Mouse (Mus musculus) left cerebral cortex, postnatal 14 days (tissue): ENCODE data around the gene Uap1l1. TPM values are rescaled to one million over a fixed set of nuclear protein-coding genes. Genes with fewer than 3 reads are reported as not detected.

Experiments
- DNase-seq, 2 experiments: peaks; one replicate each; pipeline ENCODE4 v3.0.0; 2021 to 2022; ENCODE audit warnings: low spot score in 2 of 2, mixed read lengths in 1 of 2
- intact Hi-C: fragments of 180-260 bp; cut with DNase I; formaldehyde crosslinking; loops from one replicate; pipeline ENCODE4 v1.15.1; 2025
- total RNA-seq, 2 experiments: library from RNA; stranded (reverse); gene quantifications; 2 replicates each; pipeline ENCODE4 v1.2.3; 2021

Uap1l1 gene
- total RNA-seq, 2 experiments from 2014 or later = 12.2 to 14.8 TPM

DNA sequence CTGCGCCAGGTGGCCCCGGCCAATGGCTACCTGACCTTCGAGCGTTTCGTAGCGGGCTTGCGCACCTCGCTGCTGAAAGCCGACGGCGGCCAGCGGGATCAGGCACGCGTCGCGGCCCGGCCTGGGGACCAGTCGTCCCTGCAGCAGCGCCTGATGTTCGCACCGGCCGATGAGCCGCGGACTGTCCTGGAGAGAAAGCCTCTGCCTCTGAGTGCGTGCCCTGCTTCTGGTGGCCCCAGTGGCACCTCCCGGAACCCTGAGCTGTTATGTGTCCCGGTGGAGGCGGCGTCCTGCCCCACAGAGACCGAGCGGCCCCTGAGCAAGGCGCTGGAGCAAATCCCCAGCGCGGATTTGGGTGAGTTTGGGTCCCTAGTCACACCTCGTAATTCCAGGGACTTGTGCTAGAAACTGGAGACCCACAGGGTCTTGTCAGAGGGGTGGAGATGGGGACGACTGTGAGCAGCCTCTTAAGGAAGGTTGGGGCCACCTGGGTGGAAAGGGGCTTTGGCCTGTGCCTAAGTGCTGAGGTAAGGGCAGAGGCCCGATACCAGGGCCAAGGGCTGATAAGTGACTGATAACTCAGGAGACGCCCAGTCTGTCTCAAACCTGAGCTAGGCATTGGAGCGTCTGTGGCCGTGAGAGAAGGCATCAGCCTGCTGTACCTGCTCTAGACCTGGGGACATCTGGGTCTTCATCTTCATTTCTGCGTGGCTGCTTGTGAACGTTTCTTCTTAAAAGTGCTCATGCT lies 7.3 kb upstream of the Uap1l1 start:
- intact Hi-C loops = no loop called here
- DNase-seq = no peak

DNA sequence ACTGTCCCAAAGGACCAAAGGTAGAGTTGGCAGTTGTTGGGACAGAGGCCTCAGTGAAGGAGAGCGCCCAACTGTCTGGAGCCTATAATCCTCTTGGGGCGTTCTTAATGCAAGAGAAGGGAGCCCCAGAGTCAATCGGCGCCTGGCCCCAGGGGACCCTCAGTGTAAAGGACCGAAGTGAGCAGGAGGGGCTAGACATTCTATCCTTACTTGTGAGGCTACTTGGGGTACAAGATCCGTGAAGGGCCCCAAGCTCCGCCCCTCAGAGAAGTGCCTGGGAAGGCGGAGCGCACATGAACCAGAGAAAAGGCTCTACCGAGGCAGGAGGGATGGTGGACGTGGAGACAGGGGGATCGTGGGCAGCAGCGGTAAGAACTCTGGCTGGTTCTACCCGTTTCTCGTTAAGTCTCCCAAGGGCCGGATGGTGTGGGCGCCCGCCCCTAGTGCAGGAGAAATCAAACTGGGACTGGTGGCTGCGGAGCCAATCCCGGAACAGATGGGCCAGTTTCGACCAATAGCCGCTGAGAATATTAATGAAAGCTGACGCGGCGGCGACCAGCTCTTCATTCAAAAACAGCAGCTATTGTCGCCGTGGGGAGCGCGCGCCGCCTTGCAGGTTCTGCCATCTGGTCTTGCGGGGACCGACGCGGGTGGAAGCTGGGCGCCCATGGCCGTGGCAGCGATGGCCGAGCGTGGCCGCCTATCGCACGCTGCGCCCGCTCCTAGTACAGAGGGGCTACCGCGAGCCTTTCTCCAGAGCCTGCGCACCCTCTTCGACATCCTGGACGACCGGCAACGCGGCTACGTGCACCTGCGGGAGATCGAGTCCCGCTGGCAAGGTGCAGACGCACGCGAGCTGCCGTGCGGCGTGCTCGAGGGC lies 6.5 kb upstream of the Uap1l1 start, which contains the start of gene Sapcd2:
Gene Sapcd2 (plus strand): TSS at position 558 of the 880 bp plus-strand sequence.
- peak; percentile 89 to 95 for DNase-seq
- intact Hi-C loops = no loop called here

GRCm38 (mm10) chr2:25369996-25370395 lies 4.5 kb upstream of the Uap1l1 start:
- intact Hi-C loops = no loop called here
- no peak for DNase-seq

DNA sequence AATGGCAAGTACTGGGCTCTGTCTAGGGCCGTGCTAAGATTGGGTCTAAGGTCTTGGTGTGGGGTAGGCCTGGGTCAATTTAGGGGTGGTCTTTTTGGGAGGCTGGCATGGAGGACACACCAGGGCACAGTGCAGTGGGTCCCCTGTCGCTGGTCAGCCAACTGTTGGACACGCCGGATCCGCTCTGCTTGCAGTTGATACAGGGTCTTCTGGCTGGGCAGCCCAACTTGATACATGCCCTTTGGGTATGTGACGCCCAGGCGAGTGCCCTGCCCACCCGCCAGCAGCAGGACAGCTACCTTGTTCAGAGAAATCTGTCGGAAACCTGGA lies 756 bp downstream of the Uap1l1 start:
- DNase-seq = no peak
- intact Hi-C loops = no loop called here

GRCm38 (mm10) chr2:25364313-25364712 lies 1.2 kb downstream of the Uap1l1 start:
- intact Hi-C loops = no loop called here
- no peak for DNase-seq

GRCm38 (mm10) chr2:25363478-25364178 lies 1.9 kb downstream of the Uap1l1 start:
- no peak for DNase-seq
- intact Hi-C loops = no loop called here

GRCm38 (mm10) chr2:25359848-25360247 lies 5.6 kb downstream of the Uap1l1 start:
- intact Hi-C loops = no loop called here

DNA sequence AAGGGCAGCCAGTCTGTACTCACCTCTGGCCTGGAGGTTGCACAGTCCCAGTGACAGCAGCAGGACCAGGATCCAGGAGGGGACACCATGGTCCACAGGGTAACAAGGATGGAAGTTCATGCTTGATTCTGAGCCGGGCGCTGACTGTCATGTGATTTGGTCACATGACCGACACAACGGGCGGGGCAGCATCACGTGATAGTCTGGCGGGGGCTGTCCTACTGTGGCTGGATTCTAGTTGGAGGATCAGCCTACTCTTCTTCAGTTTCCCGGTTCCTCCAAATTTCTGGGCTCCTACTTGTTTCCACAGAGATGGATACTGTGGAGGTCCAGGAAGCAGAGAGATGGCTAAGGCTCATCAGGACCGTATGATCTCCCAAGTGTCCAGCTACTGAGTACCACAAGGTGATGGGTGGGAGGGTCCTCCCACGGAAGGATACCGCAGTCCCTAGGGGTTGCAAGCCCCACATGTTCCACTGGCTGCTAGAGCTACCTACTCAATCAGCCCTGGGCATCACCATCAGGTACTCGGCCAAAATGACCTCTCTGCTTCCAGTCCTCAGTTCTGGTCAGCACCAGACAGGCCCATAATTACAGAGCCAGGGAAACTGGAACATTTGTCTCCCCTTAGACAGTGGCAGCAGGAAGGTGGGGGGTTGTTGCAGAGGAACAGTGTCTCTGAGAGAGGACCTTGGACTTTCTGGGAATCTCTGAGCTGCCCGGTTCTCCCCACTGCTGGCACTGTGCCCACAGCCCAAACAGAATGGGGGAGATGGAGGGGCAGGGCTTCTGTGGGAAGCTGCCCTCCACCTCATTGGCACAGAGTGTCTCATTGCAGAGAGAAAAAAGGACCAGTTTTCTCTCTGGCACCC lies 9.0 kb downstream of the Uap1l1 start, which contains the start of gene Dpp7:
Gene Dpp7 (minus strand): TSS at position 152 of the 872 bp plus-strand sequence.
- DNase-seq = peak; percentile 81 to 87
- intact Hi-C loops = no loop called here

More at GRCm38 (mm10) chr2:25359848-25360247, 5.6 kb downstream of the Uap1l1 start:
- DNase-seq = no peak

DNA sequence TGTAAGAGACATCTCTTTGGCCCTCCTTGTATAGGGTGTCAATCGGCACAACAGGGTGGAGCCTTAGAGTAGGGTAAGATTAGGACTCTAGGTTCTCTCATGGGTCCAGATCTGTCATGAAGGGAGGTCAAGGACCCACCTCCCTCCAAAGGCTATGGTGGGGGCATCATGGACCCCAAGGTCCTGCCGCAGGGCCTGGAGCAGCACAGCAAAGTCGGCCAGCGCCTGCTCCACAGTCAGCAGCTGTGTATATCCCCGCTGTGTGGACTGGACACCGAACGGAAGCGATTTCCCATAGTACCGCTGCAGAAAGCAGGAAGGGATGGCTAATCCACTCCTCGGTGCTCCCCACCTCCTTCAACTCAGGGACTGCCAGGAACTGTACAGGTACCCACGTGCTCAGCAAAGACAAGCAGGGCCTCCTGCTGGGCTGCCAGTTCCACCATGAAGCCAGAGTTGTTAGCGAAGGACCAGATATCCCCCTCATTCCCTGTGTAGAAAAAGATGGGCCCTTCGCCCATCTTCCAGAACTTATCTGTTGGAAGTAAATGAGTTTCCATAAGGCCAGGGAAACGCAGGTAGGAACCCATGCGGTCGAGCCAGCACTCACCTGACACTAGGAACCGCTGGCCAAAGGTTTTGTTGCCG lies 9.9 kb downstream of the Uap1l1 start:
- intact Hi-C loops = no loop called here
- no peak for DNase-seq

- intact Hi-C loops = no loop called here
- DNase-seq = no peak
Observed at GRCm38 (mm10) chr2:25354211-25354610, 11.3 kb downstream of the Uap1l1 start.

DNA sequence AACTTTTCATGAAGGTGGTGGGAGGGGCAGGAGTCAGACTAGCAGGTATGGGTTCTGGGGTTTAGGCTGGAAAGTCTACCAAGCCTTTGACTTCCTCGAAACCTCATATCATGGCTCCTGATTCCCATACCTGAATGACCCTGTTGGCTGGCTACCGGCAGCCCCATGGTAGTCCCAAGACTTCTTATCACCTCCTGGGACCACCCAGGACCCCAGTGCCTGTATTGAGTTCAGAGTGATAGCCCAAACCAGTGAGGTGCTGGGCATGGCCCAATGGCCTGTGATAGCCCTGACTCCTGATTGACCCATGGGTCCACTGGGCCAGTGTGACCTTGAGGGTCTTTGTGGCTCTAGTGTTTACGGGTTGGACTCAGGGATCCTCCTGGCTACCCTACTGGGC lies 14.8 kb downstream of the Uap1l1 start:
- intact Hi-C loops = no loop called here
- DNase-seq = no peak

DNA sequence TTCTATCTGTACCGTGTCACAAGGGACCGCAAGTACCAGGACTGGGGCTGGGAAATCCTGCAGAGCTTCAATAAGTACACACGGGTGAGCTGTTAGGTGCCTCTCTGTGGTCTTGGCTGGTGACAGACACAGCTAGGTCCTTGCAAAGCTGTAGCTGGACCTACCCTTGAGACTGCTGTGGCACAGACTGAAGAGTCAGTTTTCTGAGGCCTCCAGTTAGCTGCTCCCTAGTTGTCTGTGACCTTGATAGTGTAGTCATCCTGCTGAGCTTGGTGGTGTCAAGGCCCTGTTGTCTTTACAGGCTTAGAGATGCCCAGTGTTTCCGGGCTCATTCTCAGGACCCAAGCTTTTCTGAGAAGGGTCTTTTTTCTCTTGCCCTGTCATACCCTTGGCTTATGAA lies 16.0 kb downstream of the Uap1l1 start:
- DNase-seq = no peak
- intact Hi-C loops = no loop called here

- intact Hi-C loops = no loop called here
- DNase-seq = no peak
Observed at GRCm38 (mm10) chr2:25348162-25348561, 17.3 kb downstream of the Uap1l1 start.

DNA sequence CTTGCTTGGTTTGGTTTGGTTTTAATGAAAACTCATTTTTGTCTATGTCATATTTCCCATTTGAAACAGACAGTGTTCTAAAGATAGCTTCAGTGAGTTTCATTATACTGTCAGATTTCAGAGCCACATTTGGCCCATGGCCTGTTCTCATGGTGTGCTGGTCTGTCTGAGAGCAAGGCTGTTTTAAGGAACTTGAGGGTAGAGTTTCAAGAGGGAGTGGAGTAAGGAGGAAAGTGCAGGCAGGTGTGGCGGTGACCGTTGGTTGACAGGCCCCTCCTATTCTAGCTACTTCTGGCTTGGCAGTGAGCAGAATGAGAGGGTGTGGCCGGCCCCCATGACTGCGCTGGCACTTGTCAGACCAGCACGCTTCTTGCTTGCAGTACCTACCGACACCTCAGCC lies 27.2 kb downstream of the Uap1l1 start:
- DNase-seq = no peak
- intact Hi-C loops = no loop called here

DNA sequence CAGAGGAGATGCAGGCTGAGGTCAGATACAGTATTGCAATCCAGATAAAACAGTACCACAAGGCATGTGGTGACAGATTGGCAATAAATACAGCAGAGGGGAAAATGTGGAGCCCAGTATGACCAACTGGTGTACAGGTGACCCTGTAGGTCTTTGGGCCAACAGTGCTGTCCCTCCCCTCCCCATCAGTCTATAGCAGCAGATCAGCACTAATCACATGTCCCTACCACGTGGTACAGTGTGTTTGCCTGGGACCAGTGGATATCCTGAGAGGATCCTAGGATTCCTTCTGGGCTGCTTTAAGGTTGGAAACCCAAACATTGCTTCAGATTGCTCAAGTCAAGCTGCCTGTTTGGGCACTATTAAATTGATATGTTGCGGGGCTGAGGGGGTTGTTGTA lies 31.9 kb downstream of the Uap1l1 start:
- intact Hi-C loops = no loop called here
- no peak for DNase-seq

- intact Hi-C loops = no loop called here
- DNase-seq = peak; percentile 99 to 100
Observed at GRCm38 (mm10) chr2:25332286-25333160, 33.0 kb downstream of the Uap1l1 start, which contains the start of gene Man1b1. Gene Man1b1, plus strand, starts transcription at chr2:25332338.

DNA sequence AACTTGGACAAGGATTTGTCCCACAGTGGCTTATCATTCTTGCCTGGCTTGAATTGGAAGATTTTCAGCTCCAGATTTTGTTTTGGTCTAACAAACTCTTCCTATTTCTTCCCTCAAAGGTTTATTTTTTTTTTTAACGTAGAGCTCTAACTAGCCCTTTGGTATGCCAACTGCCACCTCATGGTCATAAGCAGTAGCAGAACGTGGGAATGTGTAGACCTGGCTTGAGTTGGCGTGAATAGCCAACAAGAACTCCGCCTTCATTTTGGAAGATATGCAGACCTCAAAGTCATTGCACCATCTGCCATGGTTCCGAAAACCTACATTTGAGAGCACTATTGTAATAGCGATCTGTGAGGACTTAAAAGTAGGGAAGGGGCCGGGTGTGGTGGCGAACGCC lies 34.0 kb downstream of the Uap1l1 start:
- DNase-seq = no peak
- intact Hi-C loops = no loop called here

DNA sequence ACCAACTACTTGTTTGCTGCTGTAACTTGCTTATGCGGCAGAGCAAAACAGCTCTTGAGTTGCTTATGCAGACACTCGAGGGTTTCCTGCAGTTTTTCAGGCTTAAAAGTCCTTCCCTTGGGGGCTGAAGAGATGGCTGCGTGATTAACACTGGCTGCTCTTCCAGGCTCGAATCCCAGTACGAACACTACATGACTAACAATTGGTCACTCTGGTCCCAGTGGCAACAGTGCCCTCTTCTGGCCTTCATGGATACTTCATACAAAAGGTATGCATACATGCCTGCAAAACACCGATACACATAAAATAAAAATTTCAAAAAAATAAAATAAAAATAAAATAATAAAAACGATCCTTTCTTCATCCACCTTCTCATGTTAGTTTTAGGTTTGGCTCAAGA lies 37.0 kb downstream of the Uap1l1 start:
- intact Hi-C loops = loop anchor here (5.0 kb wide), 1 partner anchor 51 kb away; no protein-coding TSS in a partner anchor

More for the DNA sequence above, 37.0 kb downstream of the Uap1l1 start:
- DNase-seq = peak in 1 of 2 experiments; percentile 55
